Mouse (Mus musculus) spleen, postnatal 14 days (tissue): ENCODE results near the gene Gsto1.

Experiments used
- DNase-seq, 2 experiments: peaks; one replicate each; pipeline ENCODE4 v3.0.0; 2021 to 2022; ENCODE audit warnings: low spot score in 2 of 2

The Gsto1 gene

DNA sequence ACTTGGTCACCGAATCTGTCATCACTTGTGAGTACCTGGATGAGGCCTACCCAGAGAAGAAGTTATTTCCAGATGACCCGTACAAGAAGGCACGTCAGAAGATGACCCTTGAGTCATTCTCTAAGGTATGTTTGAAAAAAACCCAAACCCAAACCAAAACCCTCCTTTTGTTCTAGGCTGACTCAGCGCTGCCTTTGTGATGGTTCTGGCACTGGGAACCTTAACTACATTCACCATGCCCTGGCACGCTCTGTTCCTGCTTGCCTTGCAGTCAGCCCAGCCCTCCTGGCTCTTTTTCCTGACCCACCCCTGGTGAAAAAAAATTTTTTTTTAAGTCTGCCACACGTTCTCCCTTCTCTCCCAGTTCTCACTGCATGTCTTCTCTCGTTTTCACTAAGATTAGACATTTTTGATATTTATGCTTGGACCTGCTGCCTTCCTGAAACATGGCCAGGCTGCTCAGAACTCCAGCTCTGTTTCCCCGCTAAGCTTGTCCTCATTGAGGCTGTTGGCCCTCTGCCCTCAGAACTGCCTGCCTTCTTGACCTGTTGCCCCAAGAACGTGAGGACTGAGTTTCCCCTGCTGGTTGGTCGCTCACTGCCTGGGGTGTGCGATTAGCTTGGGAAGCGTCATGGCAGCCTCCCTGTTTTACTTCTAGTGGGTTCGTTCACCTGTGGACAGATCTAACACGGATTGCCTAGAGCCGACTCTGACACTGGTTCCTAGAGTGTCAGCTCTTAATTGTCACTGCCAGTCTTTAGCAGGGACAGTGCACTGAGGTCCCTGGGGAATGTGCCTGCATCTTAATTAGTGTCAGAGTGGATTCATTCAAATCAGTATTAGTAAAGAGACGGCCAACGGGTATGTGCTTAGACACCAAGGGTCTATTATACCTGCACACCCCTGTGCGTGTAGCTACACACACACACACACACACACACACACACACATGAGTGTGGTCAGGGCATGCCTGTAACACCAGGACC, 3.5 kb downstream of the Gsto1 start:
- DNase-seq: no peak

DNA sequence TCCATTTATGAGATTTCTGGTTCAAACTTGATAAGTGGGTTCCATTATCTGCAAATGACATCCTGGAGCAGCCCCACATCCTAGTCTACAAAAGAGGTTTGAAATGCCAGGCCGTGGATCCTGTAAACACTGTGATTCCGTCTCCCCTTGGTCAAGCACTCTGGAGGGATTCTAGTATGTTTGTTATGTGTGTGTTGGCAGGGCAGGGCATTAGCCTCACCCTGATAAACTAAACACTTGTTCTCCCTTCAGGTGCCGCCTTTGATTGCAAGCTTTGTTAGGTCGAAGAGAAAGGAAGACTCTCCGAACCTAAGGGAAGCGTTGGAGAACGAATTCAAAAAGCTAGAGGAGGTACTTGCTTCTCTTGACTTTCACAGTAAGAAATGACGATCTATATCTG, 4.4 kb downstream of the Gsto1 start:
- DNase-seq: no peak

DNA sequence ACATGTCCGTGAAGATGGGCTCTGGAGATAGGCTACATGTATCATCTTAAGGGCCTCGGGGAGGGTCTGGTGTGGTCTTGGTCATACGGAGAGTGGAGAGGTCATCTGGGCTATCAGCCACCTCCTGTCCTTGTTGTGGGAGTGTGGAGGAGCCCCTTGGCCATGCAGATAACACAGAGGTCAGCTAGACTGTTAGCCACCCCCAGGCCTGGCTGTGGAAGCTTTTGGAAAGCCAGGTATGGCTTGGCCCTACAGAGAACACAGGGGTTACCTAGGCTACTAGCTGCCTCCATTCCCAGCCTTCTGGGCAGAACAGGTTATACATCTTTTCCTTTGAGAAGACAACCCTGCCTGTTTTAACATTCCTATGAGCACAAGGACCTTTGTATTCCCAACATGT, 7.8 kb downstream of the Gsto1 start:
- DNase-seq: no peak

DNA sequence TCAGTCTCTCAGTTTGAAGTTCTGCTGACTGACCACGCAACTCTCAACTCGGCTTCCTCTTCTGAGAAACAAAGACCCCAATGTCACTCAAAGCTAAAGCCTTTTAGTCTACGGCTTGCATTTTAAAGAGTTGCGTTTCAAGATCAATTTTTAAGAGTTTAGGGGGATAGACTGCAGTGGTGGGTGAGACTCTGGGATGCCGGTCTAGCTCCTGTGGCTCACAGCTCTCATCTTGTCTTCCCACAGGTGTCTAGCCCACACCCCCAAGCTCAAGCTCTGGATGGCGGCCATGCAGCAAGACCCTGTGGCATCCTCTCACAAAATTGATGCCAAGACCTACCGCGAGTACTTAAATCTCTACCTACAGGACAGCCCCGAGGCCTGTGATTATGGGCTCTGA, 9.3 kb downstream of the Gsto1 start:
- no peak for DNase-seq

DNA sequence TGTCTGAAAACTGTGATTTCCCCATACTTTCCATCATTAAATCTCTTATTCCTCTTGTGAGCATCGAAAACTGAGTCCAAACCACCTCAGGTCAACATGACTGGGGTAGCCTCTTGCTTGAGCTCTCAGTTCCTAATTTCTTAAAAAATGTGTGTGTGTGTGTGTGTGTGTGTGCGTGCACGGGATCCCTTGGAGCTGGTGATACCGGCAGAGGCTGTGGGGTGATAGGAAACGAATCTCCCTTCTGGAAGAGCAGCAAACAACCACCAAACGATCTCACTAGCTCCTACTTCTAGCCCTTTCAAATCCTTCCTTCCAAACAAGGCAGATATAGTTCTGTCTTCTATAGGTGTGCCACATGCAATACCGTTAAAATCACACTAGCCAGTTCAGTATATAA, 10.0 kb downstream of the Gsto1 start:
- DNase-seq: no peak

DNA sequence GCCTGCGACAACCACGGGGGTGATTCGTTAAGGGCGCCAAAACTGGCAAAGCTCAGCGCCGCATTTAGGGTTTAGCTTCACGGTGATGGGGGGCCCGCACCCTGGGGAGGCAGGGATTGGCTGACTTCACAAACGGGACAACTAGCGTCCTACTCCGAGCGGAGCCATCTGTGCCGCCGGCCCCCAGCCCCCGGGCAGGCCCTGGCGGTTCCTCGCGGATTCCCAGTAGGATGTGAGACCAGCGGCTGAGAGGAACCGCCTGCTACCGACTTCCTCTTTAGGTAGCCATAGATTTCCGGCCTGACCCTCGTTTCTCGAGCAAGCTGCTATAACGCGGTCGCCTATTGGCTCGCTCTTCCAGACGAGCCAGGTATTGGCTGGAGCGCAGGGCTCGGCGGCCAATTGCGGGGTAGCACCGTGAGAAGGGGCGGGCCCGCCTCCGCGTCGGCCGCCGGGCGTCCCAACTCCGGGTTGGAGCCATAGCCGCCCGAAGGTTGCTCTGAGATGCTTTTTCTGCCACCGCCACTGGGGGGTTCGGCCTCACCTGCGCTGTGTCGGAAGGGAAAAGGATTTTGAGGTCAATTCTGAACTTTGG, 10.7 kb downstream of the Gsto1 start, which contains the start of gene Gsto2:
Gene Gsto2, plus strand, starts transcription at position 182 of the 595 bp plus-strand sequence.
- peak; percentile 84 to 89 for DNase-seq

DNA sequence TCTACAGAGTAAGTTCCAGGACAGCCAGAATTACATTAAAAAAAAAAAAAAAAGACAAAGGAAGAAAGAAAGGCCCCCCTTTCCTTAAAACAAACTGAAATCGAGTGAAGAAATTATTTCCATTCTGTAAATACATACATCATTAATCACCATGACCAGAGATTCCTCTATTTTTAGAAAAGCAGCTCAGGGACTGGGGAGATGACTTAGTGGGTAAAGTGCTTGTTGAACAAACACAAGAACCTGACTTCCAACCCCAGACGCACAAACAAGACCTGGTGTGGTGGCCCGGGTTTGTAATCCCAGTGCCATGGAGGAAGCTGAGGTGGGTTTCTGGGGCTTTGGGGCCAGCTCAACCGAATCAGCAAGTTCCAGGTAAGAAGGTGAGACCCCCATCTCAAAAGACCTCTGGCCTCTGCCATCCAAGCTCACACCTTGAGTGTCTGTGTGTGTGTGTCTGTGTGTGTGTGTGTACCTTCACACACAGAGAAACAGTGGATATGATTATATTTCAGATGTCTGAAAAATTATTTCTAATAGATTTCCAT, 12.9 kb downstream of the Gsto1 start:
- no peak for DNase-seq

DNA sequence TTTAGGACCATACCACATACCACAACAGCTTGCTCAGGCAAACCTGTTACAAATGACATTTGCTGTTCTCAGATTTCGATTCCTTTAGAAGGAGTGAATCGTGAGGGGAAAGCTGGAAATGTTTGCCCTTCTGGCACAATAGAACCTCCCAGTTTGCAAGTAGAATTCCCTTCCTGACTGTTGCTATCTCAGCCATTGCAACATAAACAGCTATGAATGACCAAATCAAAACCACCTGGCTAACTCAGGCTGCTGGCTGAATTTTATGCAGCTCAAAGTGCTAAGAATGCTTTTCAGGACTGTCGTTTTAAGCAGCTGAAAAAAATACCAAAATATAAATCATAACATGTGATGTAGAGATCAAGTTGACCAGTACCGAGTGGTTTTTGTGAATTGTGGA, 14.2 kb downstream of the Gsto1 start:
- DNase-seq: no peak

DNA sequence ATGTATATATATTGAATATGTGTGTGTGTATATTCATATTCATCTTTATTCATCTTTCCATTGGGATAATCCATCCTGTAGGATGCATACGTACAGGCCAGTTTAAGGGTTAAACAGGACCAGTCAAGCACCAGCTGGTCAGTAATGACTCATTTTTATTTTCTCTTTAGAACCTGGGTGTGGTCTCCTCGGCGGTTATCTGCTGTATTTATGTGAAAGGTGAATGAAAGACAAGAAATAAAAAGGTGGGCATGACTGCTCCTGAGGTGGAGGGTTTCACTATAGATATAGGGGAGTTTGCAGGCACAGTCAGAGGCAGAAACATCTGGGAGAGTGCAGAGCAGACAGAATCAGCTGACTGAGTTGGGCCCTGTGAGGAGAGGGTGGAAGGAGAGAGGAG, 14.7 kb downstream of the Gsto1 start:
- DNase-seq: no peak

GRCm38 (mm10) chr19:47870102-47870666, 15.4 kb downstream of the Gsto1 start:
- DNase-seq: no peak

GRCm38 (mm10) chr19:47871515-47871914, 16.7 kb downstream of the Gsto1 start:
- DNase-seq: no peak

GRCm38 (mm10) chr19:47876252-47876651, 21.5 kb downstream of the Gsto1 start:
- no peak for DNase-seq

- no peak for DNase-seq
Measured at GRCm38 (mm10) chr19:47881538-47881937, 26.8 kb downstream of the Gsto1 start.

DNA sequence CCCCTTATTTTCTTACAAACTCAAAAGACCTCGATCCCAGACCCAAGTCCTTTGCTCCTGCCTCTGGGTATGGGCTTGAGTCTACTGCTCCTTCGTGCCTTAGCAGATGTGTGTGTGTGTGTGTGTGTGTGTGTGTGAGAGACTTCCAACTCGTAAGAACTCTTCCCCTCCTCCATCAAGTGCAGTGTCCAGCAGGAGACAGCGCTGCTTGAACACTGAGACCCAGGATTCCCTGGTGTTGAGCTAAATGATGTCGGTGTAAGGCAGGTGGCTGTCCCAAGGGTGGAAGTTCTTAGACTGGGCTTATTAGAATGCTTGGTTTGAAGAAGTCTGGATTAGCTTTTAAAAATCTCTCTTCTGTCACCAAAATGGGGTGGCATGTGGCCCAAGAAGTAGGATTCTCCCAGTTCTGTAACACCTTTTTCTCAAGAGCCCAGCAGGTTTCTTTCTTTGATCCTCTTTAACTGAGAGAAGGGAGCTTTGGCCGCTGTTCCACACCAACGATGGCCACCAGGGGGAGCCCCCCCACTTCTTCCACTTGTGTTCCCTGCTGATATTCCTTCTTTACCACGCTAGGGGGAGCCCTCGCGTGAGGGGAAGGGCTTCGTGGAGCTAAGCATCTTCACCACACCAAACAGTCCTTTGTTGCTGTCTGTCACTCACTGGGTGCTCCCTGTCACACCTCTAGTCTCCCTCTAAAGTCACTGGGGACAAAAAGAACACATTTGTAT, 27.5 kb downstream of the Gsto1 start:
- DNase-seq: peak; percentile 62 to 73

GRCm38 (mm10) chr19:47882882-47883254, 28.1 kb downstream of the Gsto1 start:
- DNase-seq: no peak

- no peak for DNase-seq
Measured at GRCm38 (mm10) chr19:47884296-47885085, 29.7 kb downstream of the Gsto1 start.

- DNase-seq: no peak
Measured at GRCm38 (mm10) chr19:47885191-47885743, 30.5 kb downstream of the Gsto1 start.

DNA sequence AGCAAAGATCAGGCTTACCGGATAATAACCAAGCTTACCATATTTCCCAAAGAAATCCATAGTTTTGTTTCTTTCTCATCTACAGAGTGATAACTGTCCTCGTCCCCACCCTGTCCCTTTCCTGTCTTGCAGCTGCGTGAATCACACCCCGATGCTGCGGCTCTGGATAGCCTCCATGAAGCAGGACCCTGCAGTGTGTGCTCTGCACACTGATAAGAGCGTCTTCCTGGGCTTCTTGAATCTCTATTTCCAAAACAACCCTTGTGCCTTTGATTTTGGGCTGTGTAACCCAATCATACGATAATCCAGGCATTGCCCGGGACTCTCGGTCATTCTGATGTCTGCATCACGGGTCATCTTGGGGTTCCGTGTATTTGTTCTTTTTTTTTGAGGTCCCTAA, 31.1 kb downstream of the Gsto1 start:
- DNase-seq: no peak

- DNase-seq: no peak
Measured at GRCm38 (mm10) chr19:47886617-47887016, 31.8 kb downstream of the Gsto1 start.

DNA sequence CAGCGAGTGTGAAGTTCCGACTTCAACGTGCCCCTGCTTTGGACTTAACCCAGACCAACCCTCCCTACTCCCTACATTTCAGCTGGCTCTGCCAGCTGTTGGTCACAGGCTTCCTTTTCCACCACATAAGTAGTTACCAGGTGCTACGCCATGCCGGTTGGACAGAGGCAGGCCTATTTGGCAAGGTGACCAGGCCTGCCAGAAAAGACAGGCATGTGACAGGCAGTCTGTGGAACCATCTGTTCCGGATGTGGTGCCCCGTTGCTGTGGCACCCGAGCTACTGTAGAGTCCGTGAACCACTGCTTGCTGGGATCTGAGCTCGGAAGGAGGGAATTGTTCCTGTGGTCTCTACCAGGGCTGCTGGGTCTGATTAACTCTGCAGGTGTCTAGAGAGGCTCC, 32.6 kb downstream of the Gsto1 start:
- DNase-seq: no peak

DNA sequence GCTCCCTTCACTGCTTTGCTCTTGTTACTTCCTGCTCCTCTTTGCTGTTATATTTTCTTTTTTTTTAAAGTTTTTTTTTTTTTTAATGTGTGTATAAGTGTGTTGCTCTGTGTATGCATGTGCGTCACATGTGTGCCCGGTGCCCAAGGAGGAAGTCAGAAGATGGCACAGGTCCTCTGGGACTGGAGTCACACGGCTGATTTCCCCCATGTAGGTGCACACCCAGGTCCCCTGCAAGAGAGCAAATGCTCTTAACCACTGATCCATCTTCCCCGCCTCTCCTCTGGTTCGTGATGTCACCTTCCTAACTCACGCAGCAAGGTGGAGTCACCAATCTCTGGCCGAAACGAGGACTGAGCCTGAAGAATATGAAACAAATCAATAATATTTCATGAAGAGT, 33.3 kb downstream of the Gsto1 start:
- DNase-seq: peak in 1 of 2 experiments; percentile 36
